Mouse (Mus musculus): ENCODE data around the gene Sesn1. TPM values are rescaled to one million over a fixed set of nuclear protein-coding genes. Genes with fewer than 3 reads are reported as not detected.

Gene Sesn1
- polyA plus RNA-seq, 1 experiment from 2014 or later: 55.3 TPM

DNA sequence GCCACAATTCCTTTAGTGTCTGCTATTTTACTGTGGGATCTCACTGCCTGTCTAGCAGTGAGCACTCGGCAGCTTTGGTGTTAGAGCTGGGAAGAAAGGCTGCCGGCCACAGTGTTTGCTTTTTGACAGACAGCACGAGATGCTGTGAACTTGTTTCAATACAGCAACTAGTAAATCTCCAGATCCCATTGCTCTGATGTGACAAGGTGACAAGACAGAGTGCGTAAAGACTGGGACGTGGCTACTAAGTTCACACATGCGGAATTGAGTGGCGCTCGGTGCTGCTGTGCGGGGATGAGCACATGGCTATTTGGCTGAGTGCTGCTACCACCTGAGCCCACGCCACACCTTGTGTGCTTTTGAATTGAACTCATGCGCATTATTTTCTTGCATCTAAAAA lies 97.7 kb downstream of the Sesn1 start:
- peak; percentile 64 for ATAC-seq
- Histone ChIP-seq H3K4me3 (ENCODE audit: low read depth, low read length) (no peak overlapping the region), H3K4me2 (ENCODE audit: low read length) (no peak overlapping the region), H3K27ac (ENCODE audit: low read depth, low read length) (peak overlapping the region; percentile 30; the same call in 1 of the 2 replicates), H3K4me1 (ENCODE audit: control insufficient read depth, insufficient read depth, low read length) (peaks cover 18% of the 10 kb centered on the region), H3K27me3 (replicated peaks; ENCODE audit: control insufficient read depth, insufficient read depth, low read length) (no peaks in the 10 kb centered on the region), H3K9ac (ENCODE audit: low read length) (no peak overlapping the region), H3K9me3 (replicated peaks; ENCODE audit: control insufficient read depth, low read length) (no peaks in the 10 kb centered on the region), H3K36me3 (ENCODE audit: control insufficient read depth, insufficient read depth, low read length) (peaks cover 47% of the 10 kb centered on the region)
- DNase-seq (ENCODE audit: low spot score): peak; percentile 54
- 65% methylated on average over 11 of the region's 11 CpGs for WGBS

DNA sequence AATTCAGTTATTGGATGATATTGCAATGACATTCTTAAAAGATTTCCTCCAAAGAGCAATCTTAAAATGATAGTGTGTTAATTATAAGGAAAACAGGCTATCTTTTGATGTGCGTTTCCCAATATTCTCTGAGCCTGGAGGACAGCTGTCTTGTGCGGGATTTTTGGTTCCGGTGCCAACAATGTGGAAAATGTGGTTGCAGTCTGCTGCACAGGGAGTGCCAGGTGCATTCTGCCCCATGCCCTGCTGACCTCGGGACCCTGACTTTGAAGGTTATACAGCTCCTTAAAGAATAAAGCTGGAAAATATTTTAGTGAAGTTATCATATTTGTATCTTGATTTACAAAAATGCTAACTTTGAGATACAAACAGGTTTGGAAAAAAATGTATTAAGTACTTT lies 98.2 kb downstream of the Sesn1 start:
- Histone ChIP-seq H3K9ac (ENCODE audit: low read length) (no peak overlapping the region), H3K4me3 (ENCODE audit: low read depth, low read length) (no peak overlapping the region), H3K9me3 (replicated peaks; ENCODE audit: control insufficient read depth, low read length) (no peaks in the 10 kb centered on the region), H3K27me3 (replicated peaks; ENCODE audit: control insufficient read depth, insufficient read depth, low read length) (no peaks in the 10 kb centered on the region), H3K4me1 (ENCODE audit: control insufficient read depth, insufficient read depth, low read length) (peaks cover 18% of the 10 kb centered on the region), H3K27ac (ENCODE audit: low read depth, low read length) (no peak overlapping the region), H3K4me2 (ENCODE audit: low read length) (no peak overlapping the region), H3K36me3 (ENCODE audit: control insufficient read depth, insufficient read depth, low read length) (peaks cover 43% of the 10 kb centered on the region)
- ATAC-seq (no peak), DNase-seq (ENCODE audit: low spot score) (no peak)
- 63% methylated on average over 4 of the region's 4 CpGs for WGBS

DNA sequence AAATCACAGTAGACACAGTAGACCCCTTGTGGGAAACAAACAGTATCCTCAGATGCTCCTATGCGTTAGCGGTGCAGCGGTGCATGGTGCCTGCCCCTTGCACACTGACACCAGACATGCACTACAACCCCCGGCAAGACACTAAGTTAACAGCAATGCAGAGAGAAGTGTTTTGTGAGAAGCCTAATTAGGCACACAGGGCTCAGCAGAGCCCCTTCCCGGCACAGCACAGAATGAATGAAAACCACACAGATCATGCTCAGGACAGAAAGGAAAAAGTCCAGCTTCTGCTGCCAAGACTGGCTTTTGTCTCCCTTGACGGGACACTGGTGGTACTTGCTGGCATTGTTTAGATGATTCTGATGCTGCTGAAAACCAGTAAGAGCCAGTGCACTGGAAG lies 99.2 kb downstream of the Sesn1 start:
- Histone ChIP-seq H3K36me3 (ENCODE audit: control insufficient read depth, insufficient read depth, low read length) (peaks cover 36% of the 10 kb centered on the region), H3K4me2 (ENCODE audit: low read length) (no peak overlapping the region), H3K4me1 (ENCODE audit: control insufficient read depth, insufficient read depth, low read length) (peaks cover 18% of the 10 kb centered on the region), H3K27me3 (replicated peaks; ENCODE audit: control insufficient read depth, insufficient read depth, low read length) (no peaks in the 10 kb centered on the region), H3K4me3 (ENCODE audit: low read depth, low read length) (no peak overlapping the region), H3K9ac (ENCODE audit: low read length) (no peak overlapping the region), H3K9me3 (replicated peaks; ENCODE audit: control insufficient read depth, low read length) (no peaks in the 10 kb centered on the region), H3K27ac (ENCODE audit: low read depth, low read length) (peak overlapping the region; percentile 48; the same call in 1 of the 2 replicates)
- 38% methylated on average over 6 of the region's 6 CpGs for WGBS
- DNase-seq (ENCODE audit: low spot score) (peak; percentile 59), ATAC-seq (0 out of 2 replicates have a peak, but pooled peaks have one; percentile 32)

DNA sequence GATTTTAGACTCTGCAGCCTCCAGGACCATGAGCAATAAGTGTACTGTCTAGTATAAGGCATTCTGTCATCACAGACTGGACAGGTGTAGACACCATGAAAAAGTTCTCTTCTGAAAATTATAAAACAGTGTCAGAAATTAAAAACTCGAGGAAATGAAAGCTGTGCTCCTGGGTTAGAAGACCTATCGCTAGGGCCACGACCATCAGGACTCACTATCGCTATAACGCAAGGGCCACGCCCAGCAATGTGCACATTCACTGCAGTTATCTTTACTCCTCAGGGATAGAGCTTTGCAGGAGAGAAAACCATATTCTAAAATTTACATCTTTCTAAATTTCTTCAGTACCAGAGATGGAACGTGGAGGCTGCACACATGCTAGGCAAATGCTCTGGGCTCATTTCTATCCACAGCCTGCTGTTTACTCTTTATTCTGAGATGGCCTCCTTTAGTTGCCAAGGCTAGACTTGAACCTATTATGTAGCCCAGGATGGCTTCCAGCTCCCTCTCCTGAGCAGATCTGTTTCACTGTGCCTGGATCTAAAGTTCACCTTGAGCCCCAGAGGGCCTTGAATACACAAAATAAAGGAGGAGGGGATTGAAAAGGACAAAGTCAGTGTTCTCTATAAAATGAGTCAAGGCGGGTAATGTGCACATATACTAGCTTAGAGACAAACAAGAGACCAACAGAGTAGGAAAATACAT lies 102.7 kb downstream of the Sesn1 start:
- no peak overlapping the region for H3K4me3 ChIP-seq (ENCODE audit: low read depth, low read length)
- 91% methylated on average over 8 of the region's 8 CpGs for WGBS
- no peak for ATAC-seq
- H3K36me3 ChIP-seq (ENCODE audit: control insufficient read depth, insufficient read depth, low read length): peaks cover 6% of the 10 kb centered on the region
- H3K4me2 ChIP-seq (ENCODE audit: low read length): no peak overlapping the region
- H3K9me3 ChIP-seq (replicated peaks; ENCODE audit: control insufficient read depth, low read length): no peaks in the 10 kb centered on the region
- DNase-seq (ENCODE audit: low spot score): no peak
- peaks cover 18% of the 10 kb centered on the region for H3K4me1 ChIP-seq (ENCODE audit: control insufficient read depth, insufficient read depth, low read length)
- H3K9ac ChIP-seq (ENCODE audit: low read length): no peak overlapping the region
- no peak overlapping the region for H3K27ac ChIP-seq (ENCODE audit: low read depth, low read length)
- H3K27me3 ChIP-seq (replicated peaks; ENCODE audit: control insufficient read depth, insufficient read depth, low read length): no peaks in the 10 kb centered on the region

DNA sequence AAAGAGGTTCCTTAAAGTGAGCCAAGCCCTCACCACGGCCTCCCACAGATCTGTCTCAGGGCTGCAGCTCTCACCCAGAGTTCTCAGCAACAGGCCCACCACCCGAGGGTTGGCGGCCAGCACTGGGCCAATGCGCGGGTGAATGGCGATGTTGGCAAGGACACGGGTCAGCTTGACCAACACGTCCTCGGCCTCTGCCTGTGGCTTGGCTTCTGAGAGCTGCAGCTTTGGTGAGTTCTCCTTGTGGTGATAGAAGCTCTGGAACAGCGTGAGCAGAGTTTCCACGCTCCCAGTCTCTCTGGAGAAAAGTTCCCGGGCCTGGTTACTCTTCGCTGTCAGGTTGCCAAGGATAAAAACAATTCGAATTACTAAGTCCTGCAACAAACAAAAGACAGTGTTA lies 117.0 kb downstream of the Sesn1 start:
- Histone ChIP-seq H3K4me3 (ENCODE audit: low read depth, low read length) (no peak overlapping the region), H3K4me2 (ENCODE audit: low read length) (no peak overlapping the region), H3K27ac (ENCODE audit: low read depth, low read length) (no peak overlapping the region), H3K27me3 (replicated peaks; ENCODE audit: control insufficient read depth, insufficient read depth, low read length) (no peaks in the 10 kb centered on the region), H3K9ac (ENCODE audit: low read length) (no peak overlapping the region), H3K9me3 (replicated peaks; ENCODE audit: control insufficient read depth, low read length) (no peaks in the 10 kb centered on the region), H3K4me1 (ENCODE audit: control insufficient read depth, insufficient read depth, low read length) (0 out of 2 replicates have a peak, but pooled peaks cover 3% of the 10 kb centered on the region), H3K36me3 (ENCODE audit: control insufficient read depth, insufficient read depth, low read length) (no peaks in the 10 kb centered on the region)
- no peak for ATAC-seq
- 80% methylated on average over 14 of the region's 14 CpGs for WGBS
- DNase-seq (ENCODE audit: low spot score): no peak

DNA sequence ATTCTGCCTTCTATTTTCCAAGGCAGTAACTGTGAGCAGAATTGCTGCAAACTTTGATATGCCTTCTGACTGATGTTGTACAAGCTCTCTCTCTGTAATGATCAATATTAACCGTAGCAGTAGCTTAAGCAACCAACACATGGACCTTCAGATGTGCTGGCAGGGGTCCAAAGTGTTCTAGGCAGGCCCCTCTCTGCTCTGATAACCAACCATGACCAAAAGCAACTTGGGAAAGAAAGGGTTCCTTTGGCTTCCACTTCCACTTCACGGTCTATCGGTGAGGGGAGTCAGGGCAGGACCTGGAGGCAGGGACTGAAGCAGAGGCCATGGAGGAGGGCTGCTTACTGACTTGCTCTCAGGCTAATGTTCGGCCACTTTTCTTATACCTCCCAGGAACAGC lies 121.2 kb downstream of the Sesn1 start:
- H3K4me2 ChIP-seq (ENCODE audit: low read length): no peak overlapping the region
- no peak overlapping the region for H3K4me3 ChIP-seq (ENCODE audit: low read depth, low read length)
- H3K36me3 ChIP-seq (ENCODE audit: control insufficient read depth, insufficient read depth, low read length): no peaks in the 10 kb centered on the region
- WGBS: 70% methylated on average over 4 of the region's 4 CpGs
- H3K27me3 ChIP-seq (replicated peaks; ENCODE audit: control insufficient read depth, insufficient read depth, low read length): no peaks in the 10 kb centered on the region
- DNase-seq (ENCODE audit: low spot score) (no peak), ATAC-seq (no peak)
- H3K27ac ChIP-seq (ENCODE audit: low read depth, low read length): no peak overlapping the region
- H3K9ac ChIP-seq (ENCODE audit: low read length): no peak overlapping the region
- peaks cover 29% of the 10 kb centered on the region for H3K4me1 ChIP-seq (ENCODE audit: control insufficient read depth, insufficient read depth, low read length)
- H3K9me3 ChIP-seq (replicated peaks; ENCODE audit: control insufficient read depth, low read length): no peaks in the 10 kb centered on the region

DNA sequence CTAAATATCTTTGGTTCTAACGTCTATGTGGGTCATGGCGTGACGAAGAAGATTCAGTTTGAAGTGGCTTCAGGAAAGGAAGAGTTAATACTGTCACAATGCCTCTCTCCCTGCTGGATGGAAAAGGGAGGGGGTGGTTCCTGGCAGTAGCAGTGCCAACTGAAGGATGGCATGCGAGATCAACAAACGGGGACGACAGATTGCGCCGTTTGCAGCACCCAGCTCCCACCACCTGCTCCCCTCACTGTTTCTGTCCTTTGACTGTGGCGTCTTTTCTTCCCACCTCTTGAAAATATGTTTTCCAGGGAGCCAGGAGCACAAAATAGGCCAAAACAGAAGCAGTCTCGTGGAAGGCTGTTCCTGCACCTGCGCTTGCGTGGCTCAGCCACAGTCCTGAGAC lies 122.2 kb downstream of the Sesn1 start:
- Histone ChIP-seq H3K4me3 (ENCODE audit: low read depth, low read length) (no peak overlapping the region), H3K9ac (ENCODE audit: low read length) (no peak overlapping the region), H3K4me2 (ENCODE audit: low read length) (no peak overlapping the region), H3K27ac (ENCODE audit: low read depth, low read length) (peak overlapping the region; percentile 73), H3K36me3 (ENCODE audit: control insufficient read depth, insufficient read depth, low read length) (no peaks in the 10 kb centered on the region), H3K27me3 (replicated peaks; ENCODE audit: control insufficient read depth, insufficient read depth, low read length) (no peaks in the 10 kb centered on the region), H3K9me3 (replicated peaks; ENCODE audit: control insufficient read depth, low read length) (no peaks in the 10 kb centered on the region), H3K4me1 (ENCODE audit: control insufficient read depth, insufficient read depth, low read length) (peaks cover 39% of the 10 kb centered on the region)
- ATAC-seq (peak; percentile 50; the same call in 1 of the 2 replicates), DNase-seq (ENCODE audit: low spot score) (peak; percentile 91)
- 39% methylated on average over 12 of the region's 12 CpGs for WGBS

DNA sequence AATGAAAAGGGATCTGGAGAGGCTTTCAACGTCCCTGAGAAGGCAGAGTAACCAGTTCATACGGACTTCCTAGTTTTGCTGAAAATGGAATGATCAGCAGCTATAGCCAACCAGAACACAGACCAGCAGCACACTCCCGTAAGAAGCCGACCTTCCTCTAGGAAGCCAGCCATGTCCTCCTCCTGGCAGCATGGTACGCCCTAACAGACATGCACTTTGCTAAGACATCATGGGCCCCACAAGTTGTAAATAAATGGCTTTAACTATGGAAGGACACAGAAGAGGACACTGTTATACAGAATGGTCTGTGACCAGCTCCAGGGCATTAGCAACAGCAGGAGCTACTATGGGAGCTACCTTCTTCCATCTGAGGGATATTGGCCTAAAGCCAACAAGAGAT lies 123.2 kb downstream of the Sesn1 start:
- Histone ChIP-seq H3K36me3 (ENCODE audit: control insufficient read depth, insufficient read depth, low read length) (no peaks in the 10 kb centered on the region), H3K9ac (ENCODE audit: low read length) (no peak overlapping the region), H3K4me3 (ENCODE audit: low read depth, low read length) (no peak overlapping the region), H3K4me1 (ENCODE audit: control insufficient read depth, insufficient read depth, low read length) (peaks cover 45% of the 10 kb centered on the region), H3K9me3 (replicated peaks; ENCODE audit: control insufficient read depth, low read length) (no peaks in the 10 kb centered on the region), H3K27me3 (replicated peaks; ENCODE audit: control insufficient read depth, insufficient read depth, low read length) (no peaks in the 10 kb centered on the region), H3K4me2 (ENCODE audit: low read length) (no peak overlapping the region), H3K27ac (ENCODE audit: low read depth, low read length) (no peak overlapping the region; the same call in 1 of the 2 replicates)
- no peak for ATAC-seq
- WGBS: 79% methylated on average over 5 of the region's 5 CpGs
- DNase-seq (ENCODE audit: low spot score): no peak

DNA sequence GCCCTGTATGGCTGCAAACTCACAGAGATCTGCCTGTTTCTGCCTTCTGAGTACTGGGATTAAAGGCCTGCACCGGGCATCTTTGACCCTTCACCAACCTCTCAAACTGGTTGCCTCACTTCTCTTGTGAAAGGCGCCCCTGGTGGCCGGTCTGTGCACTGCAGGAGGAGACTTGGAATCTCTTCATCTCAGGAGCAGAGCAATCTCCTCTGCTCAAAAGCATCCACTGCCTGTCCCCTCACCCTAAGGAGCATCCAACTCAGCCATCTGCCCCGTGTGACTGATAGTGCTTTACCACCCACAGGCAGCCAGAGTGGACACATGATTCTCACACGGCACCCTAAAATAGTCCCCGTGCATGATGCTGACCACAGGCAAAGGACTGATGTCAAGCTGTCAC lies 123.8 kb downstream of the Sesn1 start:
- Histone ChIP-seq H3K27me3 (replicated peaks; ENCODE audit: control insufficient read depth, insufficient read depth, low read length) (no peaks in the 10 kb centered on the region), H3K27ac (ENCODE audit: low read depth, low read length) (no peak overlapping the region), H3K9me3 (replicated peaks; ENCODE audit: control insufficient read depth, low read length) (no peaks in the 10 kb centered on the region), H3K4me3 (ENCODE audit: low read depth, low read length) (no peak overlapping the region), H3K36me3 (ENCODE audit: control insufficient read depth, insufficient read depth, low read length) (no peaks in the 10 kb centered on the region), H3K9ac (ENCODE audit: low read length) (no peak overlapping the region), H3K4me2 (ENCODE audit: low read length) (no peak overlapping the region), H3K4me1 (ENCODE audit: control insufficient read depth, insufficient read depth, low read length) (peaks cover 45% of the 10 kb centered on the region)
- WGBS: 68% methylated on average over 6 of the region's 6 CpGs
- no peak for ATAC-seq
- peak; percentile 41 for DNase-seq (ENCODE audit: low spot score)

Measured in forebrain, embryonic 14.5 days (tissue).